Mouse (Mus musculus) hindbrain, postnatal 0 days (tissue): ENCODE results near the gene Suv39h2. TPM values are rescaled to one million over a fixed set of nuclear protein-coding genes. Genes with fewer than 3 reads are reported as not detected.
A peak's percentile ranks its signal among the peaks of the same experiment; 100 is the strongest.

Experiments used
- ATAC-seq: fragments of 200-750 bp; cut with Nextera tagmentation; 2 replicates; pipeline ENCODE4 v1.8.0; 2017; ENCODE audit warnings: mild to moderate bottlenecking, moderate TSS enrichment, moderate library complexity
- DNase-seq: peaks from one replicate; pipeline ENCODE4 v3.0.0-alpha.2; 2015; ENCODE audit warnings: low spot score
- H3K27ac ChIP-seq: fragments of 300-500 bp; sonication (generic); 2 replicates; pipeline ENCODE4 v1.5.1; 2014; ENCODE audit warnings: mild to moderate bottlenecking
- H3K27me3 ChIP-seq: fragments of 300-500 bp; sonication (generic); 2 replicates; pipeline ENCODE4 v1.6.1; 2014; ENCODE audit warnings: low read length, mixed read lengths; ENCODE audit not compliant: insufficient read depth
- H3K36me3 ChIP-seq: fragments of 300-500 bp; sonication (generic); 2 replicates; pipeline ENCODE4 v1.6.1; 2014; ENCODE audit warnings: low read length, mixed read lengths; ENCODE audit not compliant: insufficient read depth
- H3K4me1 ChIP-seq: fragments of 300-500 bp; sonication (generic); 2 replicates; pipeline ENCODE4 v1.6.1; 2014; ENCODE audit warnings: antibody characterized with exemption, low read length, mixed read lengths; ENCODE audit not compliant: insufficient read depth
- H3K4me2 ChIP-seq: fragments of 300-500 bp; sonication (generic); 2 replicates; pipeline ENCODE4 v1.6.1; 2014; ENCODE audit warnings: low read depth, mild to moderate bottlenecking, low read length, moderate library complexity, mixed read lengths
- H3K4me3 ChIP-seq: fragments of 300-500 bp; sonication (generic); 2 replicates; pipeline ENCODE4 v1.5.1; 2014; ENCODE audit warnings: low read length
- H3K9ac ChIP-seq: fragments of 300-500 bp; sonication (generic); replicated peaks from 2 replicates; pipeline ENCODE4 v1.6.1; 2014; ENCODE audit warnings: mild to moderate bottlenecking, low read length, moderate library complexity, mixed read lengths
- H3K9me3 ChIP-seq: fragments of 300-500 bp; sonication (generic); 2 replicates; pipeline ENCODE4 v1.6.1; 2016; ENCODE audit warnings: low read length, mixed read lengths
- CTCF ChIP-seq: IDR thresholded peaks from 2 replicates; pipeline ENCODE4 v1.5.1; 2016; ENCODE audit warnings: antibody characterized with exemption, control low read depth, low read depth
- WGBS: fragments of 180-500 bp; shearing (Covaris S2); extraction: QIAGEN DNeasy Blood & Tissue Kit; methylation state at CpG from one replicate; pipeline ENCODE4 v1.1.7; 2014; 5-methylcytosine and 5-hydroxymethylcytosine counted together
- polyA plus RNA-seq: library from polyadenylated mRNA; unstranded; fragments of >200 nt; fragmentation: Nextera tagmentation; extraction: Ambion mirVana; gene quantifications from 2 replicates; pipeline ENCODE4 v1.2.1, GENCODE M21; 2015
- total RNA-seq: library from RNA; depleted of rRNA; stranded (reverse); fragments of >200 nt; gene quantifications from 2 replicates; pipeline ENCODE4 v1.2.3, GENCODE M21; 2014

Suv39h2 gene
- total and polyA plus RNA-seq, 2 experiments from 2014 or later: 6.2 to 7.9 TPM

- H3K4me3 ChIP-seq: peak overlapping the region; percentile 70
- peak overlapping the region; percentile 99 for H3K4me2 ChIP-seq
- ATAC-seq (no peak), DNase-seq (no peak)
- no peaks in the 10 kb centered on the region for H3K9me3 ChIP-seq
- no peaks in the 10 kb centered on the region for H3K27me3 ChIP-seq
- H3K27ac ChIP-seq: no peak overlapping the region
- TF ChIP-seq CTCF: no peak
- H3K9ac ChIP-seq: peak overlapping the region; percentile 56
- H3K36me3 ChIP-seq: no peaks in the 10 kb centered on the region; the same call in 1 of the 2 replicates
- WGBS: 8% methylated on average over 10 of the region's 10 CpGs
- H3K4me1 ChIP-seq: 0 out of 2 replicates have a peak, but pooled peaks cover 3% of the 10 kb centered on the region
These were observed 50.3 kb downstream of the Suv39h2 start for GRCm38 (mm10) chr2:3424579-3424910.

- peak; percentile 99 for ATAC-seq
- no peak within 1 kb of the TSS for H3K27ac ChIP-seq
- peak within 1 kb of the TSS; percentile 70 for H3K4me3 ChIP-seq
- peak within 1 kb of the TSS; percentile 56 for H3K9ac ChIP-seq
- TF ChIP-seq CTCF: peak; percentile 19; the same call in 1 of the 2 replicates
- H3K4me1 ChIP-seq: 0 out of 2 replicates have a peak, but pooled peaks cover 3% of the 10 kb centered on the region
- H3K36me3 ChIP-seq: no peaks in the 10 kb centered on the region; the same call in 1 of the 2 replicates
- DNase-seq: peak; percentile 95
- no peaks in the 10 kb centered on the region for H3K9me3 ChIP-seq
- under 1% methylated on average over 29 of the region's 29 CpGs for WGBS
- peak within 1 kb of the TSS; percentile 99 for H3K4me2 ChIP-seq
- H3K27me3 ChIP-seq: no peaks in the 10 kb centered on the region
These were observed 50.8 kb downstream of the Suv39h2 start, which contains the start of gene Dclre1c for GRCm38 (mm10) chr2:3423841-3424578. Dclre1c (plus strand) TSS chr2:3424131.

- ATAC-seq (no peak), DNase-seq (no peak)
- no peaks in the 10 kb centered on the region for H3K36me3 ChIP-seq
- no peak within 1 kb of the TSS for H3K4me3 ChIP-seq
- WGBS: 72% methylated on average over 3 of the region's 3 CpGs
- H3K9me3 ChIP-seq: no peaks in the 10 kb centered on the region
- no peak for TF ChIP-seq CTCF
- no peaks in the 10 kb centered on the region for H3K27me3 ChIP-seq
- H3K4me1 ChIP-seq: 0 out of 2 replicates have a peak, but pooled peaks cover 3% of the 10 kb centered on the region
- H3K27ac ChIP-seq: no peak within 1 kb of the TSS
- H3K4me2 ChIP-seq: peak within 1 kb of the TSS; percentile 99; the same call in 1 of the 2 replicates
- H3K9ac ChIP-seq: no peak within 1 kb of the TSS
These were observed 52.3 kb downstream of the Suv39h2 start, which contains the start of gene Meig1 for GRCm38 (mm10) chr2:3422548-3422947. Meig1 (minus strand) TSS chr2:3422648.

GRCm38 (mm10) chr2:3420157-3420556 is 54.7 kb downstream of the Suv39h2 start:
- H3K27ac ChIP-seq: no peak overlapping the region
- TF ChIP-seq CTCF: no peak

GRCm38 (mm10) chr2:3418883-3419431 is 55.9 kb downstream of the Suv39h2 start:
- Histone ChIP-seq H3K27me3 (no peaks in the 10 kb centered on the region), H3K36me3 (no peaks in the 10 kb centered on the region), H3K4me2 (peak overlapping the region; percentile 65), H3K9ac (peak overlapping the region; percentile 43; the same call in 1 of the 2 replicates), H3K4me1 (0 out of 2 replicates have a peak, but pooled peaks cover 3% of the 10 kb centered on the region), H3K27ac (no peak overlapping the region), H3K4me3 (peak overlapping the region; percentile 60), H3K9me3 (no peaks in the 10 kb centered on the region)
- 0 out of 2 replicates have a peak, but pooled peaks have one; percentile 11 for TF ChIP-seq CTCF
- DNase-seq (peak; percentile 97), ATAC-seq (peak; percentile 96)
- WGBS: 2% methylated on average over 38 of the region's 38 CpGs

More at GRCm38 (mm10) chr2:3420157-3420556, 54.7 kb downstream of the Suv39h2 start:
- WGBS: 37% methylated on average over 4 of the region's 4 CpGs
- DNase-seq: peak; percentile 47
- H3K9ac ChIP-seq: no peak overlapping the region
- no peak for ATAC-seq
- no peak overlapping the region for H3K4me3 ChIP-seq
- H3K4me2 ChIP-seq: no peak overlapping the region
- no peaks in the 10 kb centered on the region for H3K27me3 ChIP-seq
- 0 out of 2 replicates have a peak, but pooled peaks cover 3% of the 10 kb centered on the region for H3K4me1 ChIP-seq
- no peaks in the 10 kb centered on the region for H3K9me3 ChIP-seq
- no peaks in the 10 kb centered on the region for H3K36me3 ChIP-seq

GRCm38 (mm10) chr2:3415676-3416075 is 59.2 kb downstream of the Suv39h2 start:
- ATAC-seq: no peak
- DNase-seq: no peak
- Histone ChIP-seq H3K27me3 (no peaks in the 10 kb centered on the region), H3K9ac (no peak overlapping the region), H3K4me1 (0 out of 2 replicates have a peak, but pooled peaks cover 3% of the 10 kb centered on the region), H3K27ac (no peak overlapping the region), H3K4me3 (no peak overlapping the region), H3K4me2 (no peak overlapping the region), H3K36me3 (no peaks in the 10 kb centered on the region), H3K9me3 (no peaks in the 10 kb centered on the region)
- no peak for TF ChIP-seq CTCF
- WGBS: 68% methylated on average over 1 of the region's 1 CpGs
